Mouse (Mus musculus) lung, postnatal 0 days (tissue): ENCODE data around the gene Fpgs. TPM values are rescaled to one million over a fixed set of nuclear protein-coding genes. Genes with fewer than 3 reads are reported as not detected.

Experiments used
- ATAC-seq: fragments of 200-750 bp; cut with Nextera tagmentation; 2 replicates; pipeline ENCODE4 v1.8.0; 2017; ENCODE audit warnings: moderate library complexity
- DNase-seq: peaks from one replicate; pipeline ENCODE4 v3.0.0-alpha.2; 2016; ENCODE audit warnings: low spot score
- H3K27ac ChIP-seq: fragments of 300-500 bp; sonication (generic); 2 replicates; pipeline ENCODE4 v1.5.1; 2014; ENCODE audit warnings: antibody characterized with exemption, mild to moderate bottlenecking, low read length, mixed read lengths
- H3K27me3 ChIP-seq: fragments of 300-500 bp; sonication (generic); replicated peaks from 2 replicates; pipeline ENCODE4 v1.6.1; 2014; ENCODE audit warnings: low read length, mixed read lengths; ENCODE audit not compliant: insufficient read depth
- H3K36me3 ChIP-seq: fragments of 300-500 bp; sonication (generic); 2 replicates; pipeline ENCODE4 v1.6.1; 2014; ENCODE audit warnings: low read length, mixed read lengths; ENCODE audit not compliant: insufficient read depth
- H3K4me1 ChIP-seq: fragments of 300-500 bp; sonication (generic); 2 replicates; pipeline ENCODE4 v1.6.1; 2014; ENCODE audit warnings: antibody characterized with exemption, low read depth, low read length, mixed read lengths; ENCODE audit not compliant: insufficient read depth
- H3K4me2 ChIP-seq: fragments of 300-500 bp; sonication (generic); replicated peaks from 2 replicates; pipeline ENCODE4 v1.6.1; 2014; ENCODE audit warnings: low read depth, mild to moderate bottlenecking, low read length, moderate library complexity, mixed read lengths
- H3K4me3 ChIP-seq: fragments of 300-500 bp; sonication (generic); 2 replicates; pipeline ENCODE4 v1.5.1; 2014; ENCODE audit warnings: low read depth, low read length
- H3K9ac ChIP-seq: fragments of 300-500 bp; sonication (generic); replicated peaks from 2 replicates; pipeline ENCODE4 v1.6.1; 2014; ENCODE audit warnings: low read depth, mild to moderate bottlenecking
- H3K9me3 ChIP-seq: fragments of 300-500 bp; sonication (generic); 2 replicates; pipeline ENCODE4 v1.6.1; 2016; ENCODE audit warnings: low read length, mixed read lengths
- CTCF ChIP-seq: IDR thresholded peaks from 2 replicates; pipeline ENCODE4 v1.5.1; 2016; ENCODE audit warnings: antibody characterized with exemption, mild to moderate bottlenecking
- EP300 ChIP-seq: IDR thresholded peaks from 2 replicates; pipeline ENCODE4 v1.6.1; 2016; ENCODE audit warnings: antibody characterized with exemption, mild to moderate bottlenecking, control low read depth
- WGBS: fragments of 180-500 bp; shearing (Covaris S2); extraction: QIAGEN DNeasy Blood & Tissue Kit; methylation state at CpG from one replicate; pipeline ENCODE4 v1.1.7; 2014; 5-methylcytosine and 5-hydroxymethylcytosine counted together
- polyA plus RNA-seq: library from polyadenylated mRNA; unstranded; fragments of >200 nt; fragmentation: Nextera tagmentation; extraction: Ambion mirVana; gene quantifications from 2 replicates; pipeline ENCODE4 v1.2.1, GENCODE M21; 2015

Fpgs gene
- polyA plus RNA-seq, 1 experiment from 2014 or later: 15.6 TPM

- 42% methylated on average over 3 of the region's 3 CpGs for WGBS
- Histone ChIP-seq H3K9me3 (no peaks in the 10 kb centered on the region), H3K4me3 (no peak overlapping the region), H3K27me3 (no peaks in the 10 kb centered on the region), H3K27ac (peak overlapping the region; percentile 51; the same call in 1 of the 2 replicates), H3K4me2 (no peak overlapping the region; the same call in 1 of the 2 replicates), H3K36me3 (no peaks in the 10 kb centered on the region), H3K4me1 (peaks cover 10% of the 10 kb centered on the region; the same call in 1 of the 2 replicates), H3K9ac (no peak overlapping the region)
- no peak for ATAC-seq
- TF ChIP-seq EP300 (no peak), CTCF (no peak)
- no peak for DNase-seq
Measured at GRCm38 (mm10) chr2:32736306-32736829, 32.4 kb upstream of the Fpgs start.

- no peaks in the 10 kb centered on the region for H3K36me3 ChIP-seq
- peak overlapping the region; percentile 85 for H3K27ac ChIP-seq
- H3K9ac ChIP-seq: no peak overlapping the region
- H3K4me2 ChIP-seq: peak overlapping the region; percentile 11; the same call in 1 of the 2 replicates
- TF ChIP-seq EP300: peak; percentile 98
- TF ChIP-seq CTCF: no peak
- DNase-seq (peak; percentile 75), ATAC-seq (peak; percentile 81)
- H3K4me1 ChIP-seq: peaks cover 4% of the 10 kb centered on the region; the same call in 1 of the 2 replicates
- no peak overlapping the region for H3K4me3 ChIP-seq
- H3K27me3 ChIP-seq: no peaks in the 10 kb centered on the region
- H3K9me3 ChIP-seq: no peaks in the 10 kb centered on the region
- 35% methylated on average over 4 of the region's 4 CpGs for WGBS
Measured at GRCm38 (mm10) chr2:32734933-32735332, 31.0 kb upstream of the Fpgs start.

- no peak overlapping the region; the same call in 1 of the 2 replicates for H3K4me2 ChIP-seq
- 25% methylated on average over 4 of the region's 4 CpGs for WGBS
Measured at GRCm38 (mm10) chr2:32734480-32734879, 30.5 kb upstream of the Fpgs start.

GRCm38 (mm10) chr2:32732695-32733094, 28.8 kb upstream of the Fpgs start:
- no peak for ATAC-seq
- Histone ChIP-seq H3K4me3 (no peak overlapping the region), H3K27ac (peak overlapping the region; percentile 85; the same call in 1 of the 2 replicates)

More at GRCm38 (mm10) chr2:32734480-32734879, 30.5 kb upstream of the Fpgs start:
- H3K9me3 ChIP-seq: no peaks in the 10 kb centered on the region
- peaks cover 4% of the 10 kb centered on the region; the same call in 1 of the 2 replicates for H3K4me1 ChIP-seq
- H3K4me3 ChIP-seq: no peak overlapping the region
- no peak overlapping the region for H3K9ac ChIP-seq
- peak overlapping the region; percentile 85 for H3K27ac ChIP-seq
- ATAC-seq (peak; percentile 63), DNase-seq (peak; percentile 26)
- no peaks in the 10 kb centered on the region for H3K27me3 ChIP-seq
- H3K36me3 ChIP-seq: no peaks in the 10 kb centered on the region
- TF ChIP-seq CTCF (no peak), EP300 (no peak)

GRCm38 (mm10) chr2:32731911-32732310, 28.0 kb upstream of the Fpgs start:
- Histone ChIP-seq H3K4me2 (no peak overlapping the region), H3K9me3 (no peaks in the 10 kb centered on the region), H3K4me1 (peaks cover 7% of the 10 kb centered on the region; the same call in 1 of the 2 replicates), H3K27me3 (no peaks in the 10 kb centered on the region), H3K9ac (no peak overlapping the region), H3K4me3 (no peak overlapping the region), H3K27ac (peak overlapping the region; percentile 83), H3K36me3 (no peaks in the 10 kb centered on the region)
- ATAC-seq (no peak), DNase-seq (no peak)
- no peak for TF ChIP-seq CTCF
- no peak for TF ChIP-seq EP300
- 47% methylated on average over 4 of the region's 4 CpGs for WGBS

More at GRCm38 (mm10) chr2:32732695-32733094, 28.8 kb upstream of the Fpgs start:
- 56% methylated on average over 6 of the region's 6 CpGs for whole genome bisulfite sequencing
- no peak for DNase-seq
- Histone ChIP-seq H3K9ac (no peak overlapping the region), H3K4me2 (0 out of 2 replicates have a peak overlapping the region, but pooled peaks have one; percentile 1), H3K9me3 (no peaks in the 10 kb centered on the region), H3K4me1 (peaks cover 4% of the 10 kb centered on the region; the same call in 1 of the 2 replicates), H3K36me3 (no peaks in the 10 kb centered on the region), H3K27me3 (no peaks in the 10 kb centered on the region)
- TF ChIP-seq EP300 (no peak), CTCF (no peak)

- H3K9me3 ChIP-seq: no peaks in the 10 kb centered on the region
- ATAC-seq (no peak), DNase-seq (peak; percentile 58)
- H3K27ac ChIP-seq: peak overlapping the region; percentile 83
- no peaks in the 10 kb centered on the region for H3K36me3 ChIP-seq
- peaks cover 8% of the 10 kb centered on the region; the same call in 1 of the 2 replicates for H3K4me1 ChIP-seq
- no peaks in the 10 kb centered on the region for H3K27me3 ChIP-seq
- H3K4me2 ChIP-seq: peak overlapping the region; percentile 54
- no peak overlapping the region for H3K9ac ChIP-seq
- 17% methylated on average over 11 of the region's 11 CpGs for WGBS
- H3K4me3 ChIP-seq: 0 out of 2 replicates have a peak overlapping the region, but pooled peaks have one; percentile 0
- TF ChIP-seq CTCF (no peak), EP300 (no peak)
Measured at GRCm38 (mm10) chr2:32730854-32731253, 26.9 kb upstream of the Fpgs start.
